Mouse (Mus musculus): ENCODE data around the gene Prkaa1. TPM values are rescaled to one million over a fixed set of nuclear protein-coding genes. Genes with fewer than 3 reads are reported as not detected.

Prkaa1 gene
- total and polyA plus RNA-seq, 2 experiments from 2014 or later = 9.5 to 17.5 TPM

DNA sequence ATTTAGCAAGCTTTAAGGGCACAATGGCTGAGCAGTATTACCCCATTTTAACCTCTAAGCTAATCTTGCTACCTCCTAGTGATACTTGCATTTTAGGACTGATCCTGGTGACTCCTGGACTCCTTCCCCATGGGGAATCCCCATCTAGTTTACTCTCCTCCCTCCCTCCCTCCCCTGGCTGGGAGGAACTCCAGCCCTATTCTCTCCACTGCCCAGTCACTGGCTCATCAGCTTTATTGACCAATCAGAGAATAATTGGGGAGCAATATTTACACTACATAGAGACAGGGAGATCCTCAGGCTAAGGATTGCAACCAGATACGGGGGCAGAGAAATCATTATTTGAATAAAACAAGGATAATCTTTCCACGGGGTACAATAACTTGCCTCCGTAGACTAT lies 9.5 kb upstream of the Prkaa1 start:
- H3K27ac ChIP-seq (ENCODE audit: low read depth, low read length) = no peak overlapping the region
- no peaks in the 10 kb centered on the region for H3K36me3 ChIP-seq (ENCODE audit: insufficient read depth, low read length)
- no peaks in the 10 kb centered on the region for H3K9me3 ChIP-seq (ENCODE audit: low read length)
- H3K9ac ChIP-seq (replicated peaks; ENCODE audit: low read length, poor library complexity, severe bottlenecking) = no peak overlapping the region
- no peak overlapping the region for H3K4me3 ChIP-seq (ENCODE audit: low read depth, low read length)
- H3K4me2 ChIP-seq (ENCODE audit: low read depth, low read length, poor library complexity, severe bottlenecking) = no peak overlapping the region
- no peak for ATAC-seq (ENCODE audit: low FRiP score)
- DNase-seq (ENCODE audit: low spot score) = no peak
- 57% methylated on average over 3 of the region's 3 CpGs for WGBS
- no peaks in the 10 kb centered on the region for H3K4me1 ChIP-seq (ENCODE audit: insufficient read depth, low read length)
- no peak for TF ChIP-seq CTCF (IDR thresholded peaks at IDR 0.05)
- no peaks in the 10 kb centered on the region for H3K27me3 ChIP-seq (ENCODE audit: insufficient read depth, low read length)

DNA sequence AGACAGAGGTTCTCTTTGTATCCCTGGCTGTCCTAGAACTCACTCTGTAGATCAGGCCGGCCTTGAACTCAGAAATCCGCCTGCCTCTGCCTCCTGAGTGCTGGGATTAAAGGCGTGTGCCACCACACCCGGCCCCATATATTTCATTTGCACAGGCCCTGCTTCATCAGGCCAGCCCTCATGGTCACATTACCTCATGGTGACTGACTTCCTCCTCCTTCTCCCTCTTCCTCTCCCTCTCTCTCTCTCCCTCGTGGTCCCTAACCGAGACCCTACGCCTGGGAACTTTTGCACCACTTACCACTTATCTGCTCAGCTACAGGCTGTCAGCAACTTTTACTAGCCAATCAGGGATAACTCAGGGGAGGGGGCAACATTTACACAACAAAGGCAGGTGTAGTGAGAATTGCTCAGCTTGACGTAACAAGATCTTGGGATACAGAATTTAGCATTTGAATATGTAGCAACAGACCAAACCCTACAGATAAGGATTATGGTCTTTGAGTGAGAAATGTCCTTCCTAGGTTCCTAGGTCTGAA lies 8.6 kb upstream of the Prkaa1 start:
- no peak for TF ChIP-seq CTCF (IDR thresholded peaks at IDR 0.05)
- Histone ChIP-seq H3K36me3 (ENCODE audit: insufficient read depth, low read length) (no peaks in the 10 kb centered on the region), H3K27me3 (ENCODE audit: insufficient read depth, low read length) (no peaks in the 10 kb centered on the region), H3K27ac (ENCODE audit: low read depth, low read length) (no peak overlapping the region), H3K4me2 (ENCODE audit: low read depth, low read length, poor library complexity, severe bottlenecking) (no peak overlapping the region), H3K4me1 (ENCODE audit: insufficient read depth, low read length) (no peaks in the 10 kb centered on the region), H3K4me3 (ENCODE audit: low read depth, low read length) (no peak overlapping the region), H3K9ac (replicated peaks; ENCODE audit: low read length, poor library complexity, severe bottlenecking) (no peak overlapping the region), H3K9me3 (ENCODE audit: low read length) (no peaks in the 10 kb centered on the region)
- WGBS = 83% methylated on average over 8 of the region's 8 CpGs
- ATAC-seq (ENCODE audit: low FRiP score) = no peak
- no peak for DNase-seq (ENCODE audit: low spot score)

DNA sequence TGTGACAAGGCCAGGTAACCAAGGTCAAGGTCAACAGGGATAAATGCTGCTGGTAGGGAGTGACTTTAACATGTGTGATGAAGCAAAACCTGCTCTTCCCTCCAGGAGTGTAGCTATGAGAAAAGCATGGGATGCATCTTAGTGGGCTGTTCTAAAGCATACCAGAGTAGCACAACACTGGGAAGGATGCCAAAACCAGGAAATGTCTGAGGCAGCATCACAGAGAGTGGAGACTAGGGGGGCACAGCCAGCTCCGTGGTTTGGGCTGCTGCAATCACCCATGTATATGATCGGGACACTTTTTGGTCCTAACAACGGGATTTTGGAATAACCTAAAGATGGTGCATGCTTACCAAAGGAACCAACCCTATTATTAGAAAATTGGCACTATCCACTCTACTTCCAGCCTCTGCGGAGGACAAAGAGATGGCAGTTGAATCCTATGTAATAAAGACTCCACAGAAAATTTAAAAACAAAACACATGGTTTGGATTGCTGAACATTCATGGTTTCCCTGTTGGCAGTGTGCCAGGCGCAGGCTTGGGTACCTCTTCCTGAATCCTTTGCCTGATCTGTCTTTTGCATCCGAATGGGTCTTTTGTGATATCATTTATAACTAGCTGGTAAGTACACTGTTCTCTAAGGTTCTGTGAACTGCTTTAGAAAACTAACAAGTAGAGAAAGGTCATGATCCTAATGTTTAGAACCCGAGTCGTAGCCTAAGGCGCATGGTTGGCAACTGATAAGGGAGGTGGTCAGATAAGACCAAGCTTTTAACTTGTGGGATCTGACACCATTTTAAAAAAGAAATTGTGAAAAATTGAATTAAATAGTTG lies 5.4 kb upstream of the Prkaa1 start:
- H3K36me3 ChIP-seq (ENCODE audit: insufficient read depth, low read length) = no peaks in the 10 kb centered on the region
- H3K27ac ChIP-seq (ENCODE audit: low read depth, low read length) = no peak overlapping the region
- no peak overlapping the region for H3K4me2 ChIP-seq (ENCODE audit: low read depth, low read length, poor library complexity, severe bottlenecking)
- no peak overlapping the region for H3K9ac ChIP-seq (replicated peaks; ENCODE audit: low read length, poor library complexity, severe bottlenecking)
- no peaks in the 10 kb centered on the region for H3K4me1 ChIP-seq (ENCODE audit: insufficient read depth, low read length)
- ATAC-seq (ENCODE audit: low FRiP score) = no peak
- no peak overlapping the region for H3K4me3 ChIP-seq (ENCODE audit: low read depth, low read length)
- no peaks in the 10 kb centered on the region for H3K9me3 ChIP-seq (ENCODE audit: low read length)
- DNase-seq (ENCODE audit: low spot score) = no peak
- H3K27me3 ChIP-seq (ENCODE audit: insufficient read depth, low read length) = no peaks in the 10 kb centered on the region
- no peak for TF ChIP-seq CTCF (IDR thresholded peaks at IDR 0.05)
- 74% methylated on average over 9 of the region's 9 CpGs for WGBS

DNA sequence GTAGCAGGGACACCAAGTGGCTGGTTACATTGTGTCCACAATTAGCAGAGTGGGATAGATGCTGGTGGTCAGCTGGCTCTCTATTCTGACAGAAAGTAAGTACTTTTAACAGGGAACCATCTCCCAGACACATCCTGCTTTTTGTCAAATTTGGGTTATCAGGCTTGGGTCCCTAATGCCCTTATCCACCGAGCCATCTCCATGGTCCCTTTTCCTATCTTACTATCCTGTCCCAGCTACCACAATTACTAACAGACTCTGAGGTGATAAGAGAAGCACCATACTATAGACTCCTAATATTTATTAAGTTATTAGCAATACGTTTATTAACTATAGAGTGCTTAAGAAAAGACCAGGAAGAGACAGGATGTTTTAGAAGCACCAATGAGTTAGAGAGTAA lies 4.3 kb upstream of the Prkaa1 start:
- no peak overlapping the region for H3K4me2 ChIP-seq (ENCODE audit: low read depth, low read length, poor library complexity, severe bottlenecking)
- no peak overlapping the region for H3K27ac ChIP-seq (ENCODE audit: low read depth, low read length)
- H3K9me3 ChIP-seq (ENCODE audit: low read length) = no peaks in the 10 kb centered on the region
- no peak overlapping the region for H3K9ac ChIP-seq (replicated peaks; ENCODE audit: low read length, poor library complexity, severe bottlenecking)
- H3K4me1 ChIP-seq (ENCODE audit: insufficient read depth, low read length) = no peaks in the 10 kb centered on the region
- ATAC-seq (ENCODE audit: low FRiP score) = no peak
- no peaks in the 10 kb centered on the region for H3K36me3 ChIP-seq (ENCODE audit: insufficient read depth, low read length)
- no peak for DNase-seq (ENCODE audit: low spot score)
- H3K27me3 ChIP-seq (ENCODE audit: insufficient read depth, low read length) = no peaks in the 10 kb centered on the region
- WGBS = 93% methylated on average over 2 of the region's 2 CpGs
- H3K4me3 ChIP-seq (ENCODE audit: low read depth, low read length) = no peak overlapping the region
- TF ChIP-seq CTCF (IDR thresholded peaks at IDR 0.05) = no peak

DNA sequence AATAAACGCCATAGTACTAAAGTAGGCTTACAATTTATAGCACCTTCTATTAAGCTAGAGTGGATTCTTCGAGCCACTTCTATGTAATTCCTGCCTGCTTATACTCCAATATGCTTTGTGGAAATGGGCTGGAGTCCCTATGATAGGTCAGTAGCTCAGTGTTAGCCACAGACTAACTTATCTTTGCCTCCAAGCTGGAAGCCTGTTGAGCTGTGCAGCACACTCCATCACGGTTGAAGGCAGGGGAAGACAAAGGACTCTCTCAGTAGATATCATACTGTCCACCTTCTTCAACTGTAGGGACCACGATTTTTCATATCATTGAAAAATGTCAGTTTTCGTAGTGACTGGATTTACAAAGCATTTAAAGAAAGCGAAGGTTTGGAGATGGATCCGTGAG lies 3.8 kb upstream of the Prkaa1 start:
- Histone ChIP-seq H3K4me2 (ENCODE audit: low read depth, low read length, poor library complexity, severe bottlenecking) (no peak overlapping the region), H3K36me3 (ENCODE audit: insufficient read depth, low read length) (no peaks in the 10 kb centered on the region), H3K4me1 (ENCODE audit: insufficient read depth, low read length) (peaks cover under 1% of the 10 kb centered on the region; the same call in 1 of the 2 replicates), H3K27ac (ENCODE audit: low read depth, low read length) (no peak overlapping the region), H3K4me3 (ENCODE audit: low read depth, low read length) (no peak overlapping the region), H3K9ac (replicated peaks; ENCODE audit: low read length, poor library complexity, severe bottlenecking) (no peak overlapping the region), H3K9me3 (ENCODE audit: low read length) (no peaks in the 10 kb centered on the region), H3K27me3 (ENCODE audit: insufficient read depth, low read length) (no peaks in the 10 kb centered on the region)
- no peak for ATAC-seq (ENCODE audit: low FRiP score)
- no peak for TF ChIP-seq CTCF (IDR thresholded peaks at IDR 0.05)
- WGBS = 90% methylated on average over 7 of the region's 7 CpGs
- no peak for DNase-seq (ENCODE audit: low spot score)

DNA sequence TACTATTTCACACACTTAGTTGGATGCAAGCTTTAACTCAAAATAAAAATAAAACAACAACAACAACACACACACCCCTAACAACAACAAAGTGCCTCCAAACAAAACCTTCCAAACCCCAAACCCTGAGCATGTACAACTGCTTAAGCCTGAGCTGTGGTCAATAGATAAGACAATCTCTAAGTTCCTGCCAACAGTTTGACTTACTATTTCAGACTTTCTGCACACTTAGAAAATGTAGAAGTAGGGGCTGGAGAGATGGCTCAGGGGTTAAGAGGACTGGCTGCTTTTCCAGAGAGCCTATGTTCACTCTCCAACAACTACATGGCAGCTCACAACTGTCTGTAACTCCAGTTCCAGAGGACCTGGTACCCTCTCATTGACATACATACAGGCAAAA lies 3.3 kb upstream of the Prkaa1 start:
- Histone ChIP-seq H3K27me3 (ENCODE audit: insufficient read depth, low read length) (no peaks in the 10 kb centered on the region), H3K9me3 (ENCODE audit: low read length) (no peaks in the 10 kb centered on the region), H3K9ac (replicated peaks; ENCODE audit: low read length, poor library complexity, severe bottlenecking) (no peak overlapping the region), H3K36me3 (ENCODE audit: insufficient read depth, low read length) (no peaks in the 10 kb centered on the region), H3K4me3 (ENCODE audit: low read depth, low read length) (no peak overlapping the region), H3K27ac (ENCODE audit: low read depth, low read length) (no peak overlapping the region), H3K4me2 (ENCODE audit: low read depth, low read length, poor library complexity, severe bottlenecking) (no peak overlapping the region), H3K4me1 (ENCODE audit: insufficient read depth, low read length) (peaks cover 5% of the 10 kb centered on the region)
- DNase-seq (ENCODE audit: low spot score) = no peak
- TF ChIP-seq CTCF (IDR thresholded peaks at IDR 0.05) = no peak
- ATAC-seq (ENCODE audit: low FRiP score) = no peak

Measured in midbrain, postnatal 0 days (tissue).